Mouse (Mus musculus): ENCODE results near the gene Rasl10a.

DNA sequence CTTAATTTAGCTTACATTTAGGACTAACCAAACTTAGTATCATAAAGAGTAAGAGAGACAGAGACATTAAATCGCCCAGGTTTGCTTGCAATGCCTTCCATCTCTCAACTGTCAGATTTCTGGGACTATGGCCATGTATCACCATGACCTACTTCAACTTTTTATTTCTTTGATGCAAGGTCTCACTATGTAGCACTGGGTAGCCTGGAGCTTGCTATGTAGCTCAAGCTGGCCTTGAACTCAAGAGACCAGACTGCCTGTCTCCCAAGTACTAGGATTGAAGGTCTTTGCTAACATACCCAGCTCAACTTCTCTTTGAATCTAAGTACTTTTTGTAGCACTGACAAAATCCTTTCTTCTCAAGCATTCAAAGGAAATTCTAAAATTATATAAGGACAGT is 31.2 kb downstream of the Rasl10a start:
- no peak for TF ChIP-seq CTCF (IDR thresholded peaks at IDR 0.05; ENCODE audit: low read depth)
- no peak for TF ChIP-seq EP300 (optimal IDR thresholded peaks at IDR 0.05)
